Mouse (Mus musculus): ENCODE data around the gene Hoxc6.

GRCm38 (mm10) chr15:103010112-103010846, 12.2 kb downstream of the Hoxc6 start:
- no peak for TF ChIP-seq CTCF (IDR thresholded peaks at IDR 0.05; ENCODE audit: low read depth)
- no peak for TF ChIP-seq EP300 (IDR thresholded peaks at IDR 0.05; ENCODE audit: low read depth)

Data from liver, postnatal 0 days (tissue).